Mouse (Mus musculus) megakaryocyte-erythroid progenitor cell, adult 5-6 weeks (primary cell): ENCODE measurements around the gene 4931428L18Rik. TPM values are rescaled to one million over a fixed set of nuclear protein-coding genes. Genes with fewer than 3 reads are reported as not detected.
"Not testable (repeated sequence)": the region's sequence is repeated elsewhere in the genome, so short reads cannot be mapped to it uniquely, and the experiment has no call there.

ENCODE experiments used
- ATAC-seq: replicated peaks from 2 replicates; pipeline ENCODE4 v1.8.0; 2016; ENCODE audit warnings: mild to moderate bottlenecking, inconsistent platforms; ENCODE audit not compliant: severe bottlenecking, poor library complexity, low FRiP score, low TSS enrichment
- total RNA-seq, 2 experiments: library from RNA; stranded (forward) in 1 of 2; stranded (reverse) in 1 of 2; fragments of 200-1000, 215-1000 nt in 1 of 2; fragments of >200 nt in 1 of 2; fragmentation: Nextera tagmentation in 1 of 2; gene quantifications; 2 replicates each; pipeline ENCODE4 v1.2.3; 2014 to 2017

Gene 4931428L18Rik
- total RNA-seq, 2 experiments from 2014 or later, result not detected

DNA sequence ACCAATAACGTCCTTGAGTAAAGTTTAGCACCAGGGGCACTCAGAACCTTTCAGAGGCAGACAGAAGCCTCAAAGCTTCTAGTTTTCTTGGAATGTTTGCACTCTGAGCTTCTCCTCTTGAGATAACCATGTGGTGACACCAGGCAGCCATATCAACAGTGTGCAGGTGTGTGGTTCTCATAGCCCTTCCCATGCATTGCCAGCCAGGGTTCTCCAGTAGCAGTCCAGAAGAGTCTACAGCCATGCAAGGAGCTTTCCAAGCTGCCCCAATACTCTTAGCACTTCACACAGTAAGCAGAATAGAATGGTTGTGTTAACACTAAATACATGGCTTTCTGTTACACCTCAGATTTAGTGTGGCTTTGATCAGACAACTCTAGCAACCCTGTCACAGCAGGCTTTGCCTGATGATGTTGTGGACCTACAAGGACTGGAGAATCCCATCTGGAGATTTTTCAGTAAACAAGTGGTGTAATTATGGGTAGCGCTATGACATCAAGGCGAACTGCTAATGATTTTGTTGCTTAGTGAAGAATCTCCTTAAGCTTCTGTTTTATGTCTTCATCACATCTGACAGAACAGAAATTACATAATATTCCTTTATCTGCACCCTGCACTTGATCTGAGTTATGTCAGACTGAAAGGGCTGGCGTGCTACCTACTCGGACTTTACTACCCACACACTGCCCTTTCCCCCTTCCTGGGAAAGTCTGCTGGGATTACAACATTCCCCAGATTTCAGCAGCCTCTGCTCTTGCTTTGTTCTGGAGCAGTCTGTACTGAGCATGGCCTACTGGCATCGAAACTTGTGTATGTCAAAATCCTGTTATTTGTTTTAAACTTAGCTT lies 149.7 kb downstream of the 4931428L18Rik start:
- ATAC-seq, result no peak

GRCm38 (mm10) chr1:31071209-31071608 lies 151.3 kb downstream of the 4931428L18Rik start:
- no peak for ATAC-seq

GRCm38 (mm10) chr1:31064817-31065740 lies 157.4 kb downstream of the 4931428L18Rik start:
- ATAC-seq, result no peak

DNA sequence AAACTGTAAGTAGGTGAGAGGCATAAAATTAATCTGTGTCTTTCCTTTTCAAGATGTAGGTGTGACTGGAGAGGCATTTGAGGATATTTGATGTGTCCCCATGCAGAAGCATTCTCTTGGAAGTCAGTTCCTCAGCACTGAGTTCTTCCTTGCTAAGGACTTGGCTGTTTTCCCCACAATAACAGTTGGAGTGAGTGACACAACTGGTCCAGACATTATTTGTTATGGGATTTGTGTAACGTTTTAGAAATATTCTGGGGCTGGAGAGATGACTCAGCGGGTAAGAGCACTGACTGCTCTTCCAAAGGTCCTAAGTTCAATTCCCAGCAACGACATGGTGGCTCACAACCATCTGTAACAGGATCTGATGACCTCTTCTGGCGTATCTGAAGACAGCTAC lies 162.7 kb downstream of the 4931428L18Rik start:
- ATAC-seq, result no peak

DNA sequence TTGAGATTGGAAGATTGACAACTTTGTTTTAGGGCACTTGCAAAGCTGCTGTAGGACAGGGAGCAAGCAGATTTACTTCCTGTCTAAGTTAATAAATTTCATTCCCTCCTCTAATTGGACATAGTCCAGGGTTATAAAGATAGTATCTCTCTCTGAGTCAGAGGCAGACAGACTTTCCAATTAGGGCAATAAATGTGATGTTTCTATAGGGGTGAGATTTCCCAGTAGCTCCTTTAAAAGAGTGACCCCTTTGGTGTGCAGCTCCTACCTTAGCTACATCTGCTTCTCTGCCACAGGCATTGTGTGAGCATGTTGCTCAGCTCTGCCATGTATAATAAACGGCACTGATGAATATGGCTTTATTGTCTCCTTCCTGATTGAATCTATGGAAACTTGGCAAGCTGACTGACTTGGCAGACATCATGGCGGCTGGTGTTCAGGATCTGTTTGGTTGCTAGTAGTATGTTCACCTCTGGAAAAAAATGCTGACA lies 163.6 kb downstream of the 4931428L18Rik start:
- no peak for ATAC-seq

DNA sequence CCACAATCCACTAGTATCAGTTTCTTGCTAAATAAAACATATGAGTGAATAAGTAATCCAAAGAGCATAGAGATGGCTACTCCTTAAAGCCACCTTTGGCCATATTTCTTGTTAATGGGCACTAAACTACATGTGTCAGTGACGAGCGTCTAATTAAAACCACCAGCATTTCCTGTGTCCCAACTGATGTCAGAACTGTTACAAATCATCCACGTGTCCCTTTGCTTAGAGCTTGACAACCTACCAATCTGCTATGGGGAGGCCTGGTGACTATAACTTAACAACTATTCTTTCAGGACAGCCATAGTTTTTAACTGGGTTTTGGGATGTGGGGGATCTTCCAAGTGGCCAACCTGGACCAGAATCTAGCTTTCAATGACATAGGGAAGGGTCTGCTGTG lies 164.3 kb downstream of the 4931428L18Rik start:
- no peak for ATAC-seq

- no peak for ATAC-seq
Measured at GRCm38 (mm10) chr1:31051370-31051921, 171.0 kb downstream of the 4931428L18Rik start.

DNA sequence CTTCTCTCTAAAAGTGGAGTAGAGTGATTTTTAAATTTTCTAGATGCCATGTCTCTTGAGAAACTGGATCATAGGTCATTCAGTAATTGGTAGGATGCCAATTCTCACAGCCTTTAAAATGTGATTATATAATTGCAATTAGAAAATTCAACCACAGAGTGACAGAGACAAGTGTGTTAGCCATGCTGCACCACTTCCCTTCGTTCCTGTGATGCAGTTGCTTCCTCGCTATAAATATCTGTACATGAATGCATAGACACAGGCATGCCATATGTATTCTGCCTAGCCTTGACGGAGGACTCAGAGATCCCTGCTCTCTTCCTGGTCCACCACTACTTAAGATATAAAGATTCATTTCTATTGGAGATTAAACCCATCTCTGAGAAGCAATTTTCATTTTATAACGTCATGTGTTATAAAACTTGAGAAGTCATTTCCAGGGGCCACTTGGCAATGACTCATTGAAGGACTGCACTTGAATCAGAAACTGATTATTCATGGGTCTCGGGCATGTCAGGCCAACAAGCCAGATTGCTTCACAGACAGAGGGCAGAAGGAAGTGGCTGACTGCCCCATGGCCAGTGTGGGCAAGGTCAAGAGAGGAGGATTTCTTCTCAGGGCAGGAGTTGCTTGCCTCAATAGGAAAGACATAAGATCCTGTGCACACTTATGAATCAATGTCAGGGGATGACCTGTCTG lies 172.4 kb downstream of the 4931428L18Rik start:
- no peak for ATAC-seq

DNA sequence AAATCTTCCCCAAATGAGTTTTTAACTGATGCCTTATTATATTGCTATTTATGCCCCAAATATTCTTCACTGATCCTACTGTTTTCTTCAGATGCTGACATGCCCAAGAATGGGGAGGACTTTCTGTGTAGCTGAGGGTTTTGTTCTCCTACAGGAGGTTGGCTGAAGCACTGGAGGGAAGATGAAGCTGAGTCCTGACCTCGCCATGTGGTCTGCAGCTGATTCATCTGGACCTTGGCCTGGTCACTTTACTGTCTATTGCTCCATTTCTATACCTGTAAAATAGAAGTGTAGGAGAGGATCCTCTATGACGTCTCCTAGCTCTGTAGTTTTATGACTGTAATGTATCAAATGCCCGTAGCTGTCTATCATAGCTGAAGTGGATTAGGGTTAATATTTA lies 179.3 kb downstream of the 4931428L18Rik start:
- ATAC-seq, result no peak

DNA sequence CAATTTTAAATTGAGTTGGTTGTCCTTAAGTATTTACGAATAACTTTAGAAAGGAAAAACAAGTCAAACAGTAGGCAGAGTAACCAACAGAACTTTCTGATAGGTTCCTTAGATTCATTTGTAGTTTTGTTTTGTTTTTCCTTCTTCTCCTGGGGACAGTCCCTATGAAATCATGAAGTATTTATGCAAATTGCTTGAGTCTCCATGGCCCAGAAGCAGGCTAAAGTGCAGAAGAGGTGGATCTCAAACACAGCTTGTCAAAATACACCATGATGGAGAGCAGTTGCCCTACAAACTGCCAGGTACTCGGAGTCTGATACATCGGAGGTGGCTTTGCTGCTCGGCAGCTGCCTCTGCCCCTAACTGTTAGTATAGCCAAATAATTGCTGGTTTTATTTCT lies 179.7 kb downstream of the 4931428L18Rik start:
- ATAC-seq, result no peak

DNA sequence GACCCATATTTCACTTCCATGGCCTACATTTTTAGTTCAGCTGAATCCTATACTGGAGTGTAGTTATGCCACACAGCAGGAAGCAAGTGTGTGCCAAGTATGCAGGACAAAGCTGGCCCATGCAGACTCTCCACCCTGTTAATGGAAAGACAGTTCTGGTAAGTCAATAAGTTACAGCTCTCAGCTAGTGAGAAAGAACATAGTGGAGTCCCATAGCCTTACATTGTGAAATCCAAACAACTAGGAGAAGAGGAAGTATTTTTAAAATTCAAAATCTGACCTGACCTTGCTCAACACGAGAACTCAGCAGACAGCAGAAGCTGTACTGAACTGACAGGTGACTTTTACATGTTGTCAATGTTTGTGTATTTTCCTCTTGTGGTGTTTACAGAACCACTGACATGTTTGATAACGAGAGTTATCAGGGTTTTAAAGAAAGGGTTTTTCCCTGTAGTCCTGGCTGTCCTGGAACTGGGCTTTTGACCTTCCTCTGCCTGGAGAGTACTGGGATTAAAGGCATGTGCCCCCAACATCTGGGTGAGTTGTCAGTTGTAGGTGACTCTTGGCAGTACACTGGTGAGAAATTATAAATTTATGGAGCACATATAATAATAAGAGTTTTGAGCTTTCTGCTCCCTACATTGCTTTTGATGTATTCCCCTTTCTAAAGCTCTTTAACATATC lies 188.5 kb downstream of the 4931428L18Rik start:
- no peak for ATAC-seq

DNA sequence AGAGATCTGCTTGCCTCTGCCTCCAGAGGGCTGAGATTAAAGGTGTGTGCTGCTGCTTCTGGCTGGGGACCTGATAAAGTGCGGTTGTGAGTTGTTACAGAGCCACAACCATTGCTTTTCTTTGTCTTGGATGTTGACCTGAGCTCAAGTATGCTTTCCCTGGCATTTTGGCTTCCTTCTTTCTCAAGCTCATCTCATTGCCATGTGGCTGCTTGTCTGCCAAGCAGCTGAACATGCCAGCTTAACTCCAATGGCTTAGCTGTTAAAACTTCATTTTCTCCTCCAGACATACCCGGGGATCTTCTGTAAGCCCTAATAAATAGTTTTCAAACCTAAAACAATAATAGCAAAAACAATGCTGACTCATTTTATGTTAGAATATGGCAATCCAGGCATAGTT lies 190.1 kb downstream of the 4931428L18Rik start:
- ATAC-seq, result no peak

DNA sequence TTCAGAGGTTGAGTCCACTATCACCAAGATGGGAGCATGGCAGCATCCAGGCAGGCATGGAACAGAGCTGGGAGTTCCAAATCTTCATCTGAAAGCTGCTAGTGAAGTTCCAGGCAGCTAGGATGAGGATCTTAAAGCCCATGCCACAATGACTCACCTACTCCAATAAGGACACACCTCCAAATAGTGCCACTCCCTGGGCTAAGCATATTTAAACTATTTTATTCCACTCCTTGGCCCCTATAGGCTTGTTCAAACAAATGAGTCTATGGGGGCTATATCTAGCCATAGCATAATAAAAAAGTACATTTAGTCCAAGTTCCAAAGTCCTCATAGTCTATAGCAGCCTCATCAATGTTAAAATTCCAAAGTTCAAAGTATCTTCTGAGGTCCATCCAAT lies 199.3 kb downstream of the 4931428L18Rik start:
- no peak for ATAC-seq

DNA sequence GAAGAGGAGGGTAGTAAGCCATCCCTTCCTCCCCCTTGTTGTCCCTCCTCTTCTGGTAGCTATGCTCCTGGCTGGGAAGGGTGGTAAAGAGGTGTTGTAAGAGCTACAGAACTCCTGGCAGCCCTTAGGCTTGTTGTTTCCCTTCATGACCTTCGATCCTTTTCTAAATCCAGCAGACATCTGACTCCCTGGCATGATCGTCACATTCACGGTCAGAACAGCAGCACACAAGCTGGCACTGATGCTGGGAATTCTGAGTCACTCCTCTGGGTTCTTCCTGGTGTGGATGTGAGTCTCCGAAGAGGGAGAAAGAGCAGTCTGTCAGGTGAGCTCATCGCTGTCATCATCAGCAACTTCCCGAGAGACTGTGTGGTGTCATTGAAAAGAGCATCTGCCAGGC lies 203.2 kb downstream of the 4931428L18Rik start:
- ATAC-seq, result no peak

DNA sequence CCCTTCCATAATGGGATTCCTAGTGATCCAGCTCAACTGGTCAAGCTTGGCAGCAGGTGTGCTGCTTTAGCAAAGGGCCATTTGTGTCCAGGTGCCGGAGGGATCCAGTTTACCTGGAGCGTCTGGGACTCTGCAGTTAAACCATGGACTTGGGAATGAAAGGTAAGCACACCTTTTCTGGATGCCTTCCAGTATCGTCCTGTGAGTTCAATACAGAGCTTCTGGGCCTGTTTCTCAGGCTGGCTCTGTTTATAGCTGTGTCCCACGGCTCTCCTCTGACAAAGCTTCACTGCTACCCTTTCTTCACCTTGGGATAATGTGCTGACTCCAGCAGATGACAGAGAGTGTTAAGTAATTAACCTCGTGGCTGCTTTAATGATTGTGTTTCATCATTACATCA lies 205.1 kb downstream of the 4931428L18Rik start:
- ATAC-seq, result no peak

GRCm38 (mm10) chr1:31016068-31016467 lies 206.4 kb downstream of the 4931428L18Rik start:
- ATAC-seq, result no peak

DNA sequence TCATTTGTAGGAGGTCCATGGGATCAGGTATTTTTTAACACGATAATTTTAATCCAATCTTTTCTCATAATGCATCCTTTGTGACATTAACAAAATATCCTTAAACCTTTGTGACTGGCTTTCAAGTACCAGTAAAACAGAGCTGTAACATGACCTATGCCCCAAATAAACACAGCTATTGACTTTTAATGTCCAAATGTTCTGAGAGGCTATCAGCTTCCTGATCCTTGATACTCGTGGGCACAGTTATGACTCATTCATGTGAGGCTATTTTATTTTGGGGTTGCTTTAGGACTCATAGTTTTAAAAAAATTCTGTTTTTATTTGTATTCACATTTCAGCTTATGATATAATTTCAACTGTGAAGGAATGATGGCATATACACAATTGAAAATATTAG lies 207.2 kb downstream of the 4931428L18Rik start:
- no peak for ATAC-seq

- ATAC-seq, result not testable (repeated sequence)
Measured at GRCm38 (mm10) chr1:30977868-30978267, 244.6 kb downstream of the 4931428L18Rik start, which contains the start of gene AC153137.1. Gene AC153137.1 (minus strand): TSS chr1:30977968.

DNA sequence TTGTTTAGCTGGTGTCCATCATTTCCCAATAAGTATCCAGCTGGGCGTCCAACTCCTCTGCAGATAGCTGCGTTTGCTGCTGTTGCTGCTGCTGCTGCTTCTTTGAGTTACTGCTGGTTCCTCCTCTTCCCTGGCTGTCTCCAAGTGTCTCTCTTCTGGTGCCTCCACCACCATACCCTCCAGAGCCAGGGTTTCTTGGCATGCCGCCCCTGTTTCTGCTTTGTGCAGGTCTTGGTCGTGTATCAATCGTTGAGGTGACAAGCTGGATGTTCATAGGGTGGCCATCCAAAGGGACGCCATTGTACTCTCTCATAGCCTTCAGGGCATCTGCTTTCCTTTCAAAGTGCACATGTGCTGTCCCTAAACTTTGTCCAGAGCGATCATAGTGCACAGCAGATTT lies 245.2 kb downstream of the 4931428L18Rik start:
- ATAC-seq, result not testable (repeated sequence)
